Mouse (Mus musculus) megakaryocyte, embryonic 14.5 days (primary cell): ENCODE results near the gene 2810004N23Rik.

Experiments used
- FLI1 ChIP-seq: IDR thresholded peaks from 2 replicates; pipeline ENCODE4 v1.6.1; 2012; ENCODE audit warnings: low read length, inconsistent platforms, mixed read lengths
- GATA1 ChIP-seq: IDR thresholded peaks from 3 replicates; pipeline ENCODE4 v1.6.1; 2012; ENCODE audit warnings: mixed read lengths, low read length, inconsistent platforms, borderline replicate concordance

DNA sequence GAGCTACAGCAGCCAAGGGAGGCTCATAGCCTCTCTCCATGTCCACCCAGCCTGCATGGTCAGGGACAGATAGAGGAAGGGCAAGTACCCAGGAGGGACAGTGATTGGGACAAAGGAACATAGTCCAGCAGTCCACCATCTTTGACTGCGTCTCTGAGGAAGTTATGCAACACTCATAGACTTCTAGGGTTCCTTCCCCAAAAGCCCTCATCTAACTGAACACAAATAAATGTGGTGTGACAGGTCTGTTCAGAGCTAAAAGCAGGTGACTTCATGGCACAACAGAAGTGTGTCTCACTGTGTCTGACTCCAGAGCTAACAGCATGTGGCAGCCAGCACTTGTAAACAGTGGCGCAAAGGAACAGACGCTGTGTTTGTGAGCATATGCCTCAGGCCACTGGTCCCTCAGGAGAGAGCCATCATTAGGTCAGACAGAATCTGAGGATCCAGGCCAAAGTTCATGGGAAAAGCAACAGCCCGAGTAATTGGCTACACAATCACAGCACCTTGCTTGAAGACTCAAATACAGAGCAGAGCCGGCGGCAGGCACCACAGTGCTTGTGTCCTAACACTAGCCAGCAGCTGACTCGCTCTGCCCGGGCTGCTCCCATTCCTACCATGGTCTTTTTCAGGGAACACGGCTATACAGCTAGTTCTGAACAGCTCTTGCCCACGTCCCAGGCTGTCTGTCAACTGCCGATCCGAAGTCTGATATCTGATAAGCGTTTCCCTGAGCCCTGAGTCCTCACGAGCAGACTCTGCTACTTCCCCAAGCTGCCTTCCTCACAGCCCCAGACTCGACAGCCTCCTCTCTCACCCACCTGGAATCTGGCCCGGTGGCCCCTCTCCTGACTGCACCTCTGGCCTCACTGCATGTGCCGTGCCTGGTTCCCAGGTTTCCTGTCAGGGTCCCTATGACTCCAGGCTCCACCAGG lies 49.3 kb upstream of the 2810004N23Rik start:
- TF ChIP-seq GATA1, result no peak
- no peak for TF ChIP-seq FLI1
